Mouse (Mus musculus): ENCODE data around the gene Itga7. TPM values are rescaled to one million over a fixed set of nuclear protein-coding genes. Genes with fewer than 3 reads are reported as not detected.
"Not testable (repeated sequence)": the region's sequence is repeated elsewhere in the genome, so short reads cannot be mapped to it uniquely, and the experiment has no call there.

Gene Itga7
- total RNA-seq, 1 experiment = 17.6 TPM

GRCm38 (mm10) chr10:128980644-128981365 is 47.2 kb downstream of the Itga7 start:
- Histone ChIP-seq H3K4me3 (ENCODE audit: insufficient read depth in 1 of 2, low read depth in 1 of 2, low read length in 2 of 2, poor library complexity in 1 of 2, severe bottlenecking in 1 of 2) (no peak overlapping the region), H3K9ac (ENCODE audit: insufficient read depth, low read depth, low read length, poor library complexity, severe bottlenecking) (no peak overlapping the region), H3K36me3 (ENCODE audit: control insufficient read depth, insufficient read depth, low read length, poor library complexity, severe bottlenecking) (no peaks in the 10 kb centered on the region), H3K4me1 (ENCODE audit: control insufficient read depth in 2 of 2, insufficient read depth in 2 of 2, low read length in 2 of 2, poor library complexity in 1 of 2) (no peaks in the 10 kb centered on the region), H3K9me3 (ENCODE audit: control insufficient read depth, insufficient read depth, low read depth, low read length) (no peaks in the 10 kb centered on the region), H3K27ac (ENCODE audit: insufficient read depth, low read depth, low read length, poor library complexity, severe bottlenecking) (no peak overlapping the region)
- TF ChIP-seq HCFC1 (IDR thresholded peaks at IDR 0.05; ENCODE audit: borderline replicate concordance, insufficient read depth, low read length) = no peak
- DNase-seq (ENCODE audit: low read depth, low spot score) = peak; percentile 56
- in situ Hi-C loops (cut with MboI; ENCODE audit: low sequenced_read_pairs in 2 of 2, unreplicated experiment in 2 of 2) = no loop called here

- H3K27ac ChIP-seq (ENCODE audit: insufficient read depth, low read depth, low read length, poor library complexity, severe bottlenecking); H3K9ac ChIP-seq (ENCODE audit: insufficient read depth, low read depth, low read length, poor library complexity, severe bottlenecking); H3K4me3 ChIP-seq (ENCODE audit: insufficient read depth in 1 of 2, low read depth in 1 of 2, low read length in 2 of 2, poor library complexity in 1 of 2, severe bottlenecking in 1 of 2); DNase-seq (ENCODE audit: low read depth, low spot score); H3K9me3 ChIP-seq (ENCODE audit: control insufficient read depth, insufficient read depth, low read depth, low read length); in situ Hi-C loops (cut with MboI; ENCODE audit: low sequenced_read_pairs in 2 of 2, unreplicated experiment in 2 of 2); H3K4me1 ChIP-seq (ENCODE audit: control insufficient read depth in 2 of 2, insufficient read depth in 2 of 2, low read length in 2 of 2, poor library complexity in 1 of 2); H3K36me3 ChIP-seq (ENCODE audit: control insufficient read depth, insufficient read depth, low read length, poor library complexity, severe bottlenecking): not testable (repeated sequence)
These were observed 55.5 kb downstream of the Itga7 start, which contains the start of gene Olfr9 for GRCm38 (mm10) chr10:128989131-128989530. Gene Olfr9, plus strand, starts transcription at chr10:128989431.

- H3K9me3 ChIP-seq (ENCODE audit: control insufficient read depth, insufficient read depth, low read depth, low read length); in situ Hi-C loops (cut with MboI; ENCODE audit: low sequenced_read_pairs in 2 of 2, unreplicated experiment in 2 of 2); H3K36me3 ChIP-seq (ENCODE audit: control insufficient read depth, insufficient read depth, low read length, poor library complexity, severe bottlenecking); DNase-seq (ENCODE audit: low read depth, low spot score); H3K4me1 ChIP-seq (ENCODE audit: control insufficient read depth in 2 of 2, insufficient read depth in 2 of 2, low read length in 2 of 2, poor library complexity in 1 of 2); H3K27ac ChIP-seq (ENCODE audit: insufficient read depth, low read depth, low read length, poor library complexity, severe bottlenecking); H3K9ac ChIP-seq (ENCODE audit: insufficient read depth, low read depth, low read length, poor library complexity, severe bottlenecking); H3K4me3 ChIP-seq (ENCODE audit: insufficient read depth in 1 of 2, low read depth in 1 of 2, low read length in 2 of 2, poor library complexity in 1 of 2, severe bottlenecking in 1 of 2): not testable (repeated sequence)
These were observed 56.7 kb downstream of the Itga7 start for GRCm38 (mm10) chr10:128990129-128990850.

- Histone ChIP-seq H3K9ac (ENCODE audit: insufficient read depth, low read depth, low read length, poor library complexity, severe bottlenecking) (no peak overlapping the region), H3K36me3 (ENCODE audit: control insufficient read depth, insufficient read depth, low read length, poor library complexity, severe bottlenecking) (no peaks in the 10 kb centered on the region), H3K27ac (ENCODE audit: insufficient read depth, low read depth, low read length, poor library complexity, severe bottlenecking) (no peak overlapping the region), H3K9me3 (ENCODE audit: control insufficient read depth, insufficient read depth, low read depth, low read length) (no peaks in the 10 kb centered on the region), H3K4me3 (ENCODE audit: insufficient read depth in 1 of 2, low read depth in 1 of 2, low read length in 2 of 2, poor library complexity in 1 of 2, severe bottlenecking in 1 of 2) (no peak overlapping the region), H3K4me1 (ENCODE audit: control insufficient read depth in 2 of 2, insufficient read depth in 2 of 2, low read length in 2 of 2, poor library complexity in 1 of 2) (no peaks in the 10 kb centered on the region)
- in situ Hi-C loops (cut with MboI; ENCODE audit: low sequenced_read_pairs in 2 of 2, unreplicated experiment in 2 of 2) = no loop called here
- no peak for DNase-seq (ENCODE audit: low read depth, low spot score)
- TF ChIP-seq HCFC1 (IDR thresholded peaks at IDR 0.05; ENCODE audit: borderline replicate concordance, insufficient read depth, low read length) = no peak
- TF ChIP-seq MAFK (IDR thresholded peaks at IDR 0.05; ENCODE audit: insufficient read depth, low read depth, low read length) = no peak
These were observed 57.4 kb downstream of the Itga7 start for GRCm38 (mm10) chr10:128990994-128991393.

- Histone ChIP-seq H3K4me3 (ENCODE audit: insufficient read depth in 1 of 2, low read depth in 1 of 2, low read length in 2 of 2, poor library complexity in 1 of 2, severe bottlenecking in 1 of 2) (no peak overlapping the region), H3K27ac (ENCODE audit: insufficient read depth, low read depth, low read length, poor library complexity, severe bottlenecking) (no peak overlapping the region), H3K4me1 (ENCODE audit: control insufficient read depth in 2 of 2, insufficient read depth in 2 of 2, low read length in 2 of 2, poor library complexity in 1 of 2) (no peaks in the 10 kb centered on the region), H3K9me3 (ENCODE audit: control insufficient read depth, insufficient read depth, low read depth, low read length) (no peaks in the 10 kb centered on the region), H3K36me3 (ENCODE audit: control insufficient read depth, insufficient read depth, low read length, poor library complexity, severe bottlenecking) (no peaks in the 10 kb centered on the region), H3K9ac (ENCODE audit: insufficient read depth, low read depth, low read length, poor library complexity, severe bottlenecking) (no peak overlapping the region)
- no peak for DNase-seq (ENCODE audit: low read depth, low spot score)
- in situ Hi-C loops (cut with MboI; ENCODE audit: low sequenced_read_pairs in 2 of 2, unreplicated experiment in 2 of 2) = no loop called here
- TF ChIP-seq ZNF384 (IDR thresholded peaks at IDR 0.05; ENCODE audit: low read depth, low read length) = no peak
- no peak for TF ChIP-seq CHD2 (IDR thresholded peaks at IDR 0.05; ENCODE audit: low read depth, low read length)
- TF ChIP-seq ZC3H11A (IDR thresholded peaks at IDR 0.05; ENCODE audit: borderline replicate concordance, low read depth, low read length) = no peak
- TF ChIP-seq MAFK (IDR thresholded peaks at IDR 0.05; ENCODE audit: insufficient read depth, low read depth, low read length) = no peak
- no peak for TF ChIP-seq HCFC1 (IDR thresholded peaks at IDR 0.05; ENCODE audit: borderline replicate concordance, insufficient read depth, low read length)
These were observed 62.2 kb downstream of the Itga7 start for GRCm38 (mm10) chr10:128995796-128996195.
